Comparison of ENCODE assay signal across 8 mouse cellular contexts in the genomic region with DNA sequence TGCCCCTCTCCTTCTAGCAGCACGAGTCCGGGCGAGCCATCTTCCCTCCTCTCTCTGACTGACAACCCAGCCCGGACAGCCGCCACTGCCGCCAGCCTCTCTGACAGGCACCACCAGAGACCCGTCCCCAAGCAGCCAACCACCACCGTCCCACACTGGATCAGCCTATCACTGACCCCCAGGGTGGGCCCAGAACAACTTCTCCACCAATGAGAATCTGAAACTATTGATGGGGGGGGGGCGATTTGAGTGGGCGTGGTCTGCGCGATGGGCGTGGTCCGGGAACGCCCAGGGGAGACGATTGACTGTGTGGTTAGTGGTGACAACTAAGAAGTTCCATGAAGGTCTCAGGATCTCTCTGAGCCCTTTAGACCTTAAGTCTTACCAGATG. TPM values are rescaled to one million over a fixed set of nuclear protein-coding genes. Genes with fewer than 3 reads are reported as not detected.
DNase-seq lines count a peak whose midpoint lies in the region; ATAC-seq and TF ChIP-seq lines count a peak whose summit lies in the region.

TSS of gene Fam126a (minus strand) at position 112 of the 391 bp plus-strand sequence.

- H3K27ac ChIP-seq in heart, embryonic 12.5 days (ENCODE audit: poor library complexity, severe bottlenecking), result peak within 1 kb of the TSS; percentile 92
- peak within 1 kb of the TSS; percentile 77 for H3K27ac ChIP-seq in kidney, postnatal 0 days
- peak within 1 kb of the TSS; percentile 95 for H3K27ac ChIP-seq in liver, embryonic 12.5 days
- peak within 1 kb of the TSS; percentile 77 for H3K27ac ChIP-seq in stomach, embryonic 15.5 days

- no peaks in the 10 kb centered on the region for H3K36me3 ChIP-seq in C2C12 (ENCODE audit: control insufficient read depth, insufficient read depth)
- H3K36me3 ChIP-seq in erythroblast, embryonic 14.5 days (ENCODE audit: control insufficient read depth), result peaks cover 36% of the 10 kb centered on the region
- H3K36me3 ChIP-seq in heart, embryonic 12.5 days, result peaks cover 8% of the 10 kb centered on the region
- 0 out of 2 replicates have a peak, but pooled peaks cover 2% of the 10 kb centered on the region for H3K36me3 ChIP-seq in kidney, postnatal 0 days (ENCODE audit: insufficient read depth, low read length)
- peaks cover 22% of the 10 kb centered on the region for H3K36me3 ChIP-seq in liver, embryonic 12.5 days
- no peaks in the 10 kb centered on the region for H3K36me3 ChIP-seq in stomach, embryonic 15.5 days

- H3K4me2 ChIP-seq in heart, embryonic 12.5 days, result peak within 1 kb of the TSS; percentile 77
- H3K4me2 ChIP-seq in kidney, postnatal 0 days (ENCODE audit: low read length), result peak within 1 kb of the TSS; percentile 99
- peak within 1 kb of the TSS; percentile 84 for H3K4me2 ChIP-seq in liver, embryonic 12.5 days
- peak within 1 kb of the TSS; percentile 97 for H3K4me2 ChIP-seq in stomach, embryonic 15.5 days

- peaks cover 44% of the 10 kb centered on the region for H3K4me1 ChIP-seq in erythroblast, embryonic 14.5 days (ENCODE audit: control insufficient read depth)
- H3K4me1 ChIP-seq in heart, embryonic 12.5 days (replicated peaks), result peaks cover 5% of the 10 kb centered on the region; the same call in 1 of the 2 replicates
- H3K4me1 ChIP-seq in kidney, postnatal 0 days (replicated peaks; ENCODE audit: insufficient read depth, low read length), result peaks cover 9% of the 10 kb centered on the region; the same call in 1 of the 2 replicates
- peaks cover 37% of the 10 kb centered on the region for H3K4me1 ChIP-seq in liver, embryonic 12.5 days
- no peaks in the 10 kb centered on the region; the same call in 1 of the 2 replicates for H3K4me1 ChIP-seq in stomach, embryonic 15.5 days

- H3K4me3 ChIP-seq in C2C12 (ENCODE audit: insufficient read depth, poor library complexity, severe bottlenecking), result peak within 1 kb of the TSS; percentile 69
- peak within 1 kb of the TSS; percentile 100 for H3K4me3 ChIP-seq in erythroblast, embryonic 14.5 days (replicated peaks)
- peak within 1 kb of the TSS; percentile 91 for H3K4me3 ChIP-seq in heart, embryonic 12.5 days
- H3K4me3 ChIP-seq in kidney, postnatal 0 days (replicated peaks; ENCODE audit: low read depth, low read length), result peak within 1 kb of the TSS; percentile 84
- peak within 1 kb of the TSS; percentile 98 for H3K4me3 ChIP-seq in liver, embryonic 12.5 days
- peak within 1 kb of the TSS; percentile 91 for H3K4me3 ChIP-seq in stomach, embryonic 15.5 days (replicated peaks)

- H3ac ChIP-seq in C2C12 (ENCODE audit: control insufficient read depth, insufficient read length, low read depth), result peak within 1 kb of the TSS; percentile 77

- TF ChIP-seq CTCF in C2C12 (IDR thresholded peaks at IDR 0.05; ENCODE audit: control insufficient read depth, insufficient read depth, insufficient read length), result no peak
- no peak for TF ChIP-seq CTCF in brain, embryonic 14.5 days (IDR thresholded peaks at IDR 0.05; ENCODE audit: borderline replicate concordance, extremely low read depth, insufficient read depth, insufficient read length)
- TF ChIP-seq CTCF in kidney, postnatal 0 days (IDR thresholded peaks at IDR 0.05; ENCODE audit: low read depth), result no peak

- H3K79me3 ChIP-seq in C2C12 (ENCODE audit: low read depth), result peaks cover 3% of the 10 kb centered on the region

- WGBS in heart, embryonic 12.5 days, result 0% methylated on average over 16 of the region's 16 CpGs
- under 1% methylated on average over 14 of the region's 16 CpGs for WGBS in kidney, postnatal 0 days
- 0% methylated on average over 16 of the region's 16 CpGs for WGBS in liver, embryonic 12.5 days (ENCODE audit: insufficient replicate concordance)
- 1% methylated on average over 16 of the region's 16 CpGs for WGBS in stomach, embryonic 15.5 days

- TF ChIP-seq POLR2A in brain, embryonic 14.5 days (IDR thresholded peaks at IDR 0.05; ENCODE audit: borderline replicate concordance, extremely low read depth, insufficient read depth, insufficient read length, poor library complexity, severe bottlenecking), result peak; percentile 74; the same call in 1 of the 2 replicates

- H3K9me3 ChIP-seq in erythroblast, embryonic 14.5 days (ENCODE audit: control insufficient read depth, low read length), result no peaks in the 10 kb centered on the region
- H3K9me3 ChIP-seq in heart, embryonic 12.5 days (replicated peaks), result no peaks in the 10 kb centered on the region
- no peaks in the 10 kb centered on the region for H3K9me3 ChIP-seq in kidney, postnatal 0 days (replicated peaks; ENCODE audit: low read length)
- H3K9me3 ChIP-seq in liver, embryonic 12.5 days (replicated peaks), result no peaks in the 10 kb centered on the region
- no peaks in the 10 kb centered on the region for H3K9me3 ChIP-seq in stomach, embryonic 15.5 days

- H3K9ac ChIP-seq in heart, embryonic 12.5 days, result peak within 1 kb of the TSS; percentile 97
- H3K9ac ChIP-seq in kidney, postnatal 0 days (ENCODE audit: low read depth, low read length), result peak within 1 kb of the TSS; percentile 79
- H3K9ac ChIP-seq in liver, embryonic 12.5 days, result peak within 1 kb of the TSS; percentile 99
- H3K9ac ChIP-seq in stomach, embryonic 15.5 days, result peak within 1 kb of the TSS; percentile 62

- DNase-seq in brain, embryonic 14.5 days (ENCODE audit: low read depth), result peak; percentile 99
- DNase-seq in kidney, postnatal 0 days (ENCODE audit: low spot score), result peak; percentile 99
- peak; percentile 93 for DNase-seq in natural killer cell, adult 2 months (ENCODE audit: low spot score in 2 of 2)

- ATAC-seq in heart, embryonic 12.5 days (ENCODE audit: insufficient number of reproducible peaks, low FRiP score), result peak; percentile 100
- peak; percentile 100 for ATAC-seq in kidney, postnatal 0 days (replicated peaks; ENCODE audit: low FRiP score, low read depth)
- peak; percentile 100 for ATAC-seq in liver, embryonic 12.5 days
- peak; percentile 100 for ATAC-seq in stomach, embryonic 15.5 days (ENCODE audit: insufficient read depth, low FRiP score, low read depth)

- peaks cover 15% of the 10 kb centered on the region for H3K79me2 ChIP-seq in C2C12 (ENCODE audit: control insufficient read depth, insufficient read depth)

- H3K27me3 ChIP-seq in C2C12 (ENCODE audit: control insufficient read depth, insufficient read depth, insufficient read length), result no peaks in the 10 kb centered on the region
- H3K27me3 ChIP-seq in erythroblast, embryonic 14.5 days (ENCODE audit: control insufficient read depth), result no peaks in the 10 kb centered on the region
- H3K27me3 ChIP-seq in heart, embryonic 12.5 days (replicated peaks), result no peaks in the 10 kb centered on the region
- no peaks in the 10 kb centered on the region for H3K27me3 ChIP-seq in kidney, postnatal 0 days (ENCODE audit: insufficient read depth, low read length)
- H3K27me3 ChIP-seq in liver, embryonic 12.5 days (replicated peaks), result no peaks in the 10 kb centered on the region
- H3K27me3 ChIP-seq in stomach, embryonic 15.5 days (replicated peaks), result no peaks in the 10 kb centered on the region

TF ChIP-seq in C2C12, 6 proteins besides CTCF, POLR2A, EP300 and RAD21:
- TF ChIP-seq CEBPB (IDR thresholded peaks at IDR 0.05; ENCODE audit: low read depth), result no peak

RNA-seq across cellular contexts. Expression of gene Fam126a, which starts in this region (rescaled TPM):
- polyA plus RNA-seq in C2C12 (2012; fragmentation: generic; extraction: Trizol), result 10.1 TPM
- polyA plus RNA-seq in brain, embryonic 14.5 days (2012; rRNA removed), result 25.2 and 28.5 TPM in 2 replicates
- polyA plus RNA-seq in erythroblast, embryonic 14.5 days (2012), result 2.4 and 3.5 TPM in 2 replicates
- 51.5 and 51.7 TPM in 2 replicates for polyA plus RNA-seq in heart, embryonic 12.5 days (2016; fragmentation: Nextera tagmentation; extraction: Ambion mirVana)
- polyA plus RNA-seq in kidney, postnatal 0 days (2015; fragmentation: Nextera tagmentation; extraction: Ambion mirVana), result 10.7 and 11.1 TPM in 2 replicates
- polyA plus RNA-seq in liver, embryonic 12.5 days (2016; fragmentation: Nextera tagmentation; extraction: Ambion mirVana), result 60.1 and 66.5 TPM in 2 replicates
- 18.0 and 18.2 TPM in 2 replicates for polyA plus RNA-seq in stomach, embryonic 15.5 days (2015; fragmentation: Nextera tagmentation; extraction: Ambion mirVana)

Comparison
In these comparisons a context has a peak if more than half of its experiments do, and no peak if none do; other contexts are left out.
1. Peak in every context shown above with its lines: DNase-seq, ATAC-seq, H3K4me3 ChIP-seq and H3K27ac ChIP-seq.